Mouse (Mus musculus): ENCODE results near the gene Spag17. TPM values are rescaled to one million over a fixed set of nuclear protein-coding genes. Genes with fewer than 3 reads are reported as not detected.
"Not testable (repeated sequence)": the region's sequence is repeated elsewhere in the genome, so short reads cannot be mapped to it uniquely, and the experiment has no call there.

Gene Spag17
- polyA plus RNA-seq, 1 experiment from 2014 or later = 0.13 TPM

DNA sequence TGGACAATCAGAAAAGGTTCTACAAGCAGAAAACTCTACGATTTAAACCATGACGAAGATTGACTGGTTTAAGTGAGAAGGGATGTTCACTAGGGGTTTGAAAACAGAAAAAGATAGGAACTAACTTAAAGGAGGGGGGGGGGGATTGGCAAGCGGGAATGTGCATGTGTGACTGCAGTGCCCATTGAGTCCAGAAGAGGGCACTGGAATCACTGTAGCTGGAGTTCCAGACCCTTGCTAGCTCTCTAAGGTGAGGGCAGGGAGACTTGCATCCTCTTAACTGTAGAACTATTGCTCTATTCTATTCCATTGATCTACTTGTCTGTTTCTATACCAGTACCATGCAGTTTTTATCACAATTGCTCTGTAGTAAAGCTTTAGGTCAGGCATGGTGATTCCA lies 26.3 kb upstream of the Spag17 start:
- no peaks in the 10 kb centered on the region for H3K9me3 ChIP-seq (ENCODE audit: control insufficient read depth)
- H3K4me2 ChIP-seq (replicated peaks; ENCODE audit: low read depth) = no peak overlapping the region
- WGBS = 82% methylated on average over 3 of the region's 3 CpGs
- no peak for ATAC-seq
- H3K4me3 ChIP-seq (ENCODE audit: low read depth, low read length) = no peak overlapping the region
- TF ChIP-seq CTCF (IDR thresholded peaks at IDR 0.05; ENCODE audit: low read depth) = peak; percentile 65
- no peak overlapping the region for H3K9ac ChIP-seq (ENCODE audit: low read depth, low read length)
- no peaks in the 10 kb centered on the region for H3K4me1 ChIP-seq (replicated peaks; ENCODE audit: control insufficient read depth, insufficient read depth, low read length)
- H3K36me3 ChIP-seq (ENCODE audit: control insufficient read depth, insufficient read depth) = no peaks in the 10 kb centered on the region
- no peaks in the 10 kb centered on the region for H3K27me3 ChIP-seq (replicated peaks; ENCODE audit: control insufficient read depth, insufficient read depth, low read length)
- H3K27ac ChIP-seq (ENCODE audit: low read depth, low read length) = no peak overlapping the region

DNA sequence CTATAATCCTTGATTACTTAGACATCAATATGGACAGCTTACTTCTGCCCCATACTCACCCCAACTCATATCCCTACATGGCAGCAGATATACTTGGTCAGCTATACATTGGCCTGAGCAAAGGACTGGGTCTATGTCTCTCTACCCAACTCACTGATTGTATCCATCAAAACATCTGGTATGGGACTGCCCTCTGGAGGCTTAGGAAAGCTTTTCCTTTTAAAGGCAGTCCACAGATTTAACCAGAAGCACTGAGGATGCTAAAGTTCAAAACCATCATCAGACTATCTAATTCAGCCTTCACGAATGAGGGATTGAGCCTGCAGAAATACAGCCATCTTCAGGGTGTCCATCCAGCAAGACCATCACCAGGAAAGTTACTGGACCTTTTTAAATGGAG lies 20.5 kb upstream of the Spag17 start:
- H3K4me3 ChIP-seq (ENCODE audit: low read depth, low read length) = no peak overlapping the region
- H3K36me3 ChIP-seq (ENCODE audit: control insufficient read depth, insufficient read depth) = no peaks in the 10 kb centered on the region
- no peak for ATAC-seq
- H3K4me1 ChIP-seq (replicated peaks; ENCODE audit: control insufficient read depth, insufficient read depth, low read length) = no peaks in the 10 kb centered on the region
- peak; percentile 40 for TF ChIP-seq CTCF (IDR thresholded peaks at IDR 0.05; ENCODE audit: low read depth)
- no peak overlapping the region for H3K27ac ChIP-seq (ENCODE audit: low read depth, low read length)
- no peak overlapping the region for H3K9ac ChIP-seq (ENCODE audit: low read depth, low read length)
- H3K9me3 ChIP-seq (ENCODE audit: control insufficient read depth) = no peaks in the 10 kb centered on the region
- no peak overlapping the region for H3K4me2 ChIP-seq (replicated peaks; ENCODE audit: low read depth)
- 75% methylated on average over 1 of the region's 1 CpGs for WGBS
- no peaks in the 10 kb centered on the region for H3K27me3 ChIP-seq (replicated peaks; ENCODE audit: control insufficient read depth, insufficient read depth, low read length)

DNA sequence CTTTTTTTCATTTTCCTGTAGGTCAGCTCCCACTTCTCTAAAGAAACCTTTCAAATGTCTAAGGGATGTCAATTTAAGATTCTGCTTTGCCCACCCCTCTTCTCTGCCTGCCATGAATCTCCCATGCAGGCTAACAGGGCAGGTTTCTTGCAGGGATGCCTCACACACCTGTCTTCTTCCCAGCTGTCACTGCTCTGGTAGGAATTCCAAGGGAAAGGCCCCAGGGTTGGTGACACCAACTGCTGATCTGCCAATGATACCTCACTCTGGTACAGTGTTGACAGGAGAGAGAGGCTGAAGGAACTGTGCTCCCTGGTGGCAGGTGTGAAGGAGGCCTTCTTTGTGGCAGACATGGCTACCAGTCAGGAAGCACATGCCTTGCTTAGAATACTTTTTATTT lies 10.1 kb upstream of the Spag17 start:
- no peaks in the 10 kb centered on the region for H3K9me3 ChIP-seq (ENCODE audit: control insufficient read depth)
- no peak overlapping the region for H3K4me3 ChIP-seq (ENCODE audit: low read depth, low read length)
- H3K4me2 ChIP-seq (replicated peaks; ENCODE audit: low read depth) = no peak overlapping the region
- no peaks in the 10 kb centered on the region for H3K36me3 ChIP-seq (ENCODE audit: control insufficient read depth, insufficient read depth)
- no peak overlapping the region for H3K9ac ChIP-seq (ENCODE audit: low read depth, low read length)
- TF ChIP-seq CTCF (IDR thresholded peaks at IDR 0.05; ENCODE audit: low read depth) = no peak
- ATAC-seq = no peak
- H3K4me1 ChIP-seq (replicated peaks; ENCODE audit: control insufficient read depth, insufficient read depth, low read length) = no peaks in the 10 kb centered on the region
- H3K27me3 ChIP-seq (replicated peaks; ENCODE audit: control insufficient read depth, insufficient read depth, low read length) = no peaks in the 10 kb centered on the region
- H3K27ac ChIP-seq (ENCODE audit: low read depth, low read length) = no peak overlapping the region

DNA sequence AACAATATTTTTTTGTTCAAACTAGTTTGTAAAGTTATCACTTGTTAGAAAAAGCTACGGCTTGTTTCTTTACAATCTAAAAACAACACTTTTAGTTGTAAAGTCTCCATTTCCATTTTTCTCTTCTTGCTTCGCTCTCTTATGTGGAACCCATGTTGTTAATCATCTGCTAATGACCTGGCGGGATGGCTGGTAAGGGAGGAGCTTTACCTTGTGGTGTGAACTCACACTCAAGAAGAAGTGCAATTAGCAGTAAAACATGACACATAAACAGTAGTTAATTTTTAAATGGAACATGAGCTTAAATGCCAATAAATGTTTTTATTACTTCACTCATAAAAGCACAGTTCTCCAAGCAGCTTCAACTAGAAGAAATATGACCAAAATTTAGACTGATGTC lies 3.7 kb upstream of the Spag17 start:
- Histone ChIP-seq H3K4me3 (ENCODE audit: low read depth, low read length) (no peak overlapping the region), H3K9me3 (ENCODE audit: control insufficient read depth) (no peaks in the 10 kb centered on the region), H3K4me1 (replicated peaks; ENCODE audit: control insufficient read depth, insufficient read depth, low read length) (0 out of 2 replicates have a peak, but pooled peaks cover 4% of the 10 kb centered on the region), H3K9ac (ENCODE audit: low read depth, low read length) (no peak overlapping the region), H3K4me2 (replicated peaks; ENCODE audit: low read depth) (no peak overlapping the region), H3K36me3 (ENCODE audit: control insufficient read depth, insufficient read depth) (no peaks in the 10 kb centered on the region), H3K27ac (ENCODE audit: low read depth, low read length) (no peak overlapping the region), H3K27me3 (replicated peaks; ENCODE audit: control insufficient read depth, insufficient read depth, low read length) (no peaks in the 10 kb centered on the region)
- peak; percentile 76 for ATAC-seq
- WGBS = 52% methylated on average over 3 of the region's 3 CpGs
- no peak for TF ChIP-seq CTCF (IDR thresholded peaks at IDR 0.05; ENCODE audit: low read depth)

DNA sequence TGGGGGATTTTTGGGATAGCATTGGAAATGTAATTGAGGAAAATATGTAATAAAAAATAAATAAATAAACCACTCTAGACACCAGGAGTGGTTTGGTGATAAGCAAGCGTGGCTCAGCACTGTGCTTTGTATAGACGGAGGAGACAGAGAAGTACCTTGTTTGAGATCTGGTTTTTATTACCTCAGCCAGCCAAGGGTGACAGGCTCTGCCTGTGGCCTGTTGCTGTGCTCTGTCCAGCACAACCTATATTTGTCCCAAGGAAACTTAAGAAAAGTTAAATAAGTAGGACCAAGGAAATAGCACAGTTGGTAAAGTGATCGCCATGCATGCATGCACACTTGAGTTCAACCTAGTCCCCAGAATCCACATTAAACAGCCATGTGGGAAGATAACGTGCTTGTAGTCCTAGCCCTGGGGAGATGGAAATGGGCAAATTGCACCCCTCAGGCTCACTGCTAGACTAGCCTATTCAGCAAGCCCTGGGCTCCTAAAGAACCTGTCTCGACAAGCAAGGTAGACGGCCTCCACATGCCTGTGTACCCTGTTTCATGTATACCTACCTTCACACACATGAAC lies 1.1 kb upstream of the Spag17 start:
- H3K9me3 ChIP-seq (ENCODE audit: control insufficient read depth) = no peaks in the 10 kb centered on the region
- no peak for TF ChIP-seq CTCF (IDR thresholded peaks at IDR 0.05; ENCODE audit: low read depth)
- H3K4me2 ChIP-seq (replicated peaks; ENCODE audit: low read depth) = no peak overlapping the region
- no peak overlapping the region for H3K4me3 ChIP-seq (ENCODE audit: low read depth, low read length)
- no peaks in the 10 kb centered on the region for H3K36me3 ChIP-seq (ENCODE audit: control insufficient read depth, insufficient read depth)
- ATAC-seq = no peak
- WGBS = 78% methylated on average over 6 of the region's 6 CpGs
- H3K9ac ChIP-seq (ENCODE audit: low read depth, low read length) = no peak overlapping the region
- no peak overlapping the region for H3K27ac ChIP-seq (ENCODE audit: low read depth, low read length)
- no peaks in the 10 kb centered on the region for H3K27me3 ChIP-seq (replicated peaks; ENCODE audit: control insufficient read depth, insufficient read depth, low read length)
- 0 out of 2 replicates have a peak, but pooled peaks cover 4% of the 10 kb centered on the region for H3K4me1 ChIP-seq (replicated peaks; ENCODE audit: control insufficient read depth, insufficient read depth, low read length)

DNA sequence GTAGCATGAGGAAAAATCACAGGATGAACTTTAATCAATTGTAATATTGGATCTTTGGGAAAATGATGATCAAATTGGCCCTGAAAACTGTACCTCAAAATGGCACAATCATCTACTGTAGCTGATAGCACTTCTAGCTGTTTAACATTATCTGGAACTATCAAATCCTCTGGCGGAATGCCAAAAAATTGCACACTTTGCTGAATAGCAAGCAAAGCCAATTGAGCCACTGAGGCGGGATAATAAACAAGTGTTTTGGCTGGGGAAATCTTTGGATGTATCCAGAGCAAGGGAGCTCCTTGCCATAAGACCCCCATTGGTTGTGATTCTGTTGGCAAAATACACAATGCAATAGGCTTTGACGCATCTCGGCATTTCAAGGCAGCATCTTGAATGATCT lies 9.5 kb downstream of the Spag17 start:
- H3K4me1 ChIP-seq (replicated peaks; ENCODE audit: control insufficient read depth, insufficient read depth, low read length); H3K36me3 ChIP-seq (ENCODE audit: control insufficient read depth, insufficient read depth); ATAC-seq; H3K27ac ChIP-seq (ENCODE audit: low read depth, low read length); H3K9me3 ChIP-seq (ENCODE audit: control insufficient read depth); H3K4me2 ChIP-seq (replicated peaks; ENCODE audit: low read depth); H3K4me3 ChIP-seq (ENCODE audit: low read depth, low read length); H3K27me3 ChIP-seq (replicated peaks; ENCODE audit: control insufficient read depth, insufficient read depth, low read length); H3K9ac ChIP-seq (ENCODE audit: low read depth, low read length): not testable (repeated sequence)
- WGBS = 95% methylated on average over 4 of the region's 4 CpGs
